Mouse (Mus musculus) thymus, adult 18-20 months (tissue): ENCODE data around the gene Cpm.
A peak's percentile ranks its signal among the peaks of the same experiment; 100 is the strongest.

Experiments used
- DNase-seq, 2 experiments: peaks; one replicate each; pipeline ENCODE4 v3.0.0; 2022; ENCODE audit warnings: mixed read lengths in 2 of 2

Cpm gene

GRCm38 (mm10) chr10:117650042-117650655 is 20.8 kb downstream of the Cpm start:
- no peak for DNase-seq

GRCm38 (mm10) chr10:117650725-117651124 is 21.4 kb downstream of the Cpm start:
- no peak for DNase-seq

DNA sequence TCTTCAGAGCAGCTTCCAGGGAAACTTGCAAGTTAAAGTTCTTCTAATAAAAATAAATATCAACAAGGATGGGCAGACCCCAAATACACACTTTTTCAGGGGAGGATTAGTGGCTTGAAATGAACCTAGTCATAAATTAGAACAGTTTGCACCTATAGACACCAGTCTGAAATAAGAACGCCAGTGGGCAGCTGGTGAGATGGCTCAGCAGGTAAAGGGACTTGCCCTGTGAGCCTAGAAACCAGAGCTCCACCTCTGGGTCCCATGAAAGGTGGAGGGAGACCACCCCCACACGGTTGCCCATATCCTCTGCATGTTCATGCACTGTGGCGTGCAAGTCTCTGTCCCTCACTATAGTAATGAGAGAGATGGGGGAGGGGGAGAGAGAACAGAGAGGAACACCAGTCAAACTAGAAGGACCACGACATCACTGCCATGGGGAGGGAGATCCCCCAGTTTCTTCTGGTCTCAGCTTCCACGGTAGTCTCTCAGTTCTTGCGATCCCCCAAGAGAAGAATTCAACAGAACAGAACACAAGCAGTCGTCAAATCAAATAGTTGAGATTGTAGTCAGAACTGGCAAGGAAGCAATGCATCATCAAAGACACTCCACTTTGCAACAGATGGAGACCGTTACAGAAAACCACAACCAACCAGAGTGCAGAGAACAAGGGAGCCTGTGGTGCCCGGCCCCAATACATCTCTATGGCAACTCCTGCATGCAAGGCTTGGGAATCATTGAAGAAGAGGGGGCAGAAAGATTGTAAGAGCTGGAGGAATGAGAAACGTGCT is 22.5 kb downstream of the Cpm start:
- peak; percentile 32 to 63 for DNase-seq

- DNase-seq: no peak
Observed at GRCm38 (mm10) chr10:117652378-117652774, 23.1 kb downstream of the Cpm start.

GRCm38 (mm10) chr10:117652930-117653778 is 23.9 kb downstream of the Cpm start:
- DNase-seq: no peak

- DNase-seq: no peak
Observed at GRCm38 (mm10) chr10:117653779-117654173, 24.5 kb downstream of the Cpm start.

DNA sequence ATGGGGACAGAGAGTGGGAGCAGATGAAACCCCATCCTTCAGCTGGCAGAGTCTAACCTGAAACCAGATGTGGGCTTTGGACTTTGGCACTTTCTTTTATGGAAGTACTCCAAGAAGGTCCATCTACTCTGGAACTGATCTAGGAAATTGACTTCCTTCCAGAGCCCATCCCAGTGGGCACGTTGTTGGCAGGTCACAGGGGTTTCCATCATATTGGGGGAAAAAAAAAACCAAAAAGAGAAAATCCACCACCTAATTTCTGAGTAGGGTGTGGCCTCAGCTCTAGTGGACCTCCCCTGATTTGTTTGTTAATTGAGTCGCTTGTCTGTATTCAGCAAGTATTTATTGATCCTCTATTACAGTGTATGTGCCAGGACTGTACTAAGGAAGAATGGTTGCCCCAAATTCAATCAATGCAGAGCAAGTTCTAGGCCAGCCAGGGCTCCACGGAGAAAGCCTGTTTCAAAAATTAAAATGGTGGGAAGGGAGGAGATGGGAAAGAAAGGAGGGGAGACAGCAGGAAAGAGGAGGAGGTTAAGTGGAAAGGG is 25.4 kb downstream of the Cpm start:
- DNase-seq: no peak

DNA sequence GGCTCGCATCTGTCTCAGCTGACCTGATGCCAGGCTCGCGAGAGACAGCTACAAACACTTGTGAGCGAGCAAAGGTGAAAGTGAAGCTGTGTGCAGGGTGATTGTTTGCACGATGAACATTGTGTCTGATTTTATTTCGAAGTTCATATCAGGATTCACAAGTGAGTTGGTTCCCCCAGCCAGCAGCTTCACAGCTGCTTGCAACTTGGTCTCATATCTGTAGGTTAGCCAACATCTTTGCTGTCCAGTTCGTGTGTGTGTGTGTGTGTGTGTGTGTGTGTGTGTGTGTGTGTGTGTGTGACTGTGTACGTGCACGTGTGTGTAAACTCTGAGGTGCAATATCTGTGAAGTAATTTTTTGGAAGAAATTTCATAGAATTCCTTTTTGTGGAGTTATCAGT is 26.2 kb downstream of the Cpm start:
- no peak for DNase-seq

DNA sequence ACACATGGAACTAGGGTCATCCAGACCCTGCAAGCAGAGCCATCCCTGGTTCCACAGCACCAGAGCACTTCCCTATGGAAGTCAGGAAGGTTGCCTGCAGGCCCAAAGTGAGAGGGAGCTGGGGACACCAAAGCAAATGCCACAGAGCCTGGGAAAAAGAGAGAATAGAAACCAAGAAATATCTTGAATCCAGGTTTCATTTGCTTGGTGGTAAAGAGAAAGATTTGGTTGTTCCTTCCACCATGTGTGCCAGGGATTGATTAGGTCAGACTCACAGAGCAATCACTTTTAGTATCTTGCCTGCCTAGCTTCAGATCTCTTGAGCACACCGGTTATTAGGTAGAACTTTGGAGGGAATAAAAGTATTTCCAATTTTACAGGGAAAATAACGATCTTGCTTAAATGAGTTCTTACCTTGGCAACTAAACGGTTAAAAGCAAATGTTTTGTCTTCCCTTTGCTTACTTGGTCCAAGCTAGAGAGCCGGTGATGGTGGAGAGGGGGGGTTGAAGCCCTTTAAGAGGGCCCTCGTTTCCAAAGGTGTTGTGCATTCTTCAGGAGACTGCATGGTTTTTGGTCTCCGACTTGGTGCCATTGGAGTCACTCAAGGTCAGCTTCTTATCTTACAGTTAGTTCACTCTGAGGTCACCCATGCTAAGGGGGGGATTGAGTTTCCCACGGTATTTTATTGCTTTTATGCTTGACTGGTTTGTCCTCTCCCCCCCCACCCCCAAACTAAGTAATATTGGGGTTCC is 26.8 kb downstream of the Cpm start:
- DNase-seq: no peak

DNA sequence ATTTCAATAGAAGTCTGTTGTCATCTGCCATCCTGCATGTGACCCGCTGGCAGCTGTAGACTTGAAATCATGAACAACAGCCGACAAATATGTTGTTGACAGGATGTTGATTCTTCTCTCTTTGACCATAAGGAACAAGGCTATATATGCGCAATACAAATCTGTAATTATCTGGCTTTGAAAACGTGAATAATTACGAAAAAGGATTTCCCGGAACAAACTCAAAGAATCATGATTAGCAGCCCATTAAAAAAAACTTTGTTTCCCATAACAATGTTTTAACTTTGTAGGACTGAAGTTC is 27.3 kb downstream of the Cpm start:
- no peak for DNase-seq

GRCm38 (mm10) chr10:117656985-117657658 is 27.8 kb downstream of the Cpm start:
- no peak for DNase-seq

- DNase-seq: no peak
Observed at GRCm38 (mm10) chr10:117657659-117658306, 28.5 kb downstream of the Cpm start.

- DNase-seq: no peak
Observed at GRCm38 (mm10) chr10:117658522-117659429, 29.5 kb downstream of the Cpm start.

GRCm38 (mm10) chr10:117659430-117659813 is 30.1 kb downstream of the Cpm start:
- no peak for DNase-seq

DNA sequence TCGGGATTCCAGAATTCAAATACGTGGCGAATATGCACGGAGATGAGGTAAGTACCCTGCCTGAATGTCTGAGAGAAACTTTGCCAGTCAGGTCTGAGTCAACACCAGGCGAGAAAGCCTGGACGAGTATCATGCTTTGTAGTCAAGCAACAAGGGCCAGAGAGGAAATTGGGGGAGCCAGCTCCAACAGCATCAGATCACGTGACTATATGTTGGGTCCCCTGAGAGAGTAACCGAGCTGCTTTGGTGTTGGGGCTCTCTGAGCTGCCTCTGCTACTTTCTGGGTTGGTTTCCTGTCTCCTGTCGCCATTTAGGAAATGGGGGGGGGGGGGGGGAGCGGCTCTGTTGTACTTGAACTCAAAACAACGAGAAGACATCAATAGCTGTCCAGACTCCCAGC is 30.5 kb downstream of the Cpm start:
- DNase-seq: peak; percentile 56 to 79

- DNase-seq: no peak
Observed at GRCm38 (mm10) chr10:117662316-117663055, 33.2 kb downstream of the Cpm start.

- no peak for DNase-seq
Observed at GRCm38 (mm10) chr10:117663056-117663864, 34.0 kb downstream of the Cpm start.

DNA sequence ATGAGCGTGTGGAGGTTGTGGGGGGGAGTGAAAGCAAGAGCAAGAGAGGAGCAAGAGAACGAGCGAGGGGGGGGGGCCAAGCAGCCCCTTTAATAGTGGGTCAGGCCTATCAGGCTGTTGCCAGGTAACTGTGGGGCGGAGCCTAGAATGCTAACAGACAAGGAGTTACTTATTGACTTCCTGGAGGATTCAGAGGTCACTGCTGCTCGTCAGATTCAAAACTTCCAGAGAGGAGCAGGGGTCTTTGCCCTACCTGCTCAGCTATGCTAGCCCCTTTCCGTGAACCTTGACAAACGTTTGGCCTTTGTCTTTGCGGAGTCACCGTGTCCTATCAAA is 34.5 kb downstream of the Cpm start:
- no peak for DNase-seq
